Mouse (Mus musculus) heart, adult 8-10 months (tissue): ENCODE data around the gene Mars. TPM values are rescaled to one million over a fixed set of nuclear protein-coding genes. Genes with fewer than 3 reads are reported as not detected.
A peak's percentile ranks its signal among the peaks of the same experiment; 100 is the strongest.
"Not testable (repeated sequence)": the region's sequence is repeated elsewhere in the genome, so short reads cannot be mapped to it uniquely, and the experiment has no call there.

Source experiments
- DNase-seq: peaks from one replicate; pipeline ENCODE4 v3.0.0; 2022; ENCODE audit warnings: low spot score
- total RNA-seq, 4 experiments: library from RNA; stranded (reverse); gene quantifications; 2 replicates each; pipeline ENCODE4 v1.2.4; 2022

Gene Mars
- total RNA-seq, 4 experiments from 2014 or later = 42.1 to 48.8 (median 45.4) TPM

DNA sequence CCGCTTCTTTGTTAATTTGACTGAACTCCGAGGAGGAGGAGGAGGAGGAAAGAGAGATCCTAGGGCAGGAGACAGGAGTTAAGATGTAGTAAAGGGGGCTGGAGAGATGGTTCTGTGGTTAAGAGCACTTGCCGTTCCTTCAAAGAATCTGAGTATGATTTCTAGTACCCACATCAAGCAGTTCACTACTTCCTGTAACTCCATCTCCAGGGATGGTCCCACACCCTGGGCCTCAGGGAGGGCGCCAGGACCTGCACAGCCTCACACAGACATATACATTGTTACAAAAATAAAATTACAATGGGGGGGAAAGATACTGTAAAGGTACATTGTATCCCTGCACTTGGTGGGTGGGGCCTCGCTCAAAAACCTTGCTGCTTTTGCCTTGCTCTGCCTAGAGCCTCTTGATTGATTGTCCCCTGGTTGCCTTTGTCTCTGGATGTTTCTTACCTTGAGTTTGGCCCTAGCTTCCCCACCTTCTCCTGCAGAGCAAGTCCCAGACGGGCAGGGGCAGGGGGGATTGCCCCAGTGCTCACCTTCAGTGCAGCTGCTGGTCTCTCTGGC is 26.0 kb upstream of the Mars start:
- DNase-seq = no peak

DNA sequence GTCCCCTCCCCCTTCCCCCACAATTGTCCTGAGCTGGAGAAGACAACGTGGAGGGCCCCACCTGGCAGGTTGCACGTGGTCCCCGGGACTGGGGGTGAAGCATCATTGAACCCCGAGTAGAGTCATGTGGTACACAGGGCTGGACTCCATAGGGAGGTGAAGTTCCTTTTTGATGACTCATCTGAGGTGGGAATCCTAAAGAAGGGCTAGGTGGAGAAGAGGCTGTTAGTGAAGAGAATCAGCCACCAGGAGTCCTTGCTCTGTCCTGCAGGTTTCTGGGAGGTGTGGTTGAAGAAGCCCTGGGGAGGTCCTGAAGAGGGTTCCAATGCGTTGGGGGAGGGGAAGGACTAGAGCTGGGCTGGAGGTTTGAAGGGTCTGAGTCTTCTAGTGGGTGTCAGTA is 25.4 kb upstream of the Mars start:
- DNase-seq = no peak

DNA sequence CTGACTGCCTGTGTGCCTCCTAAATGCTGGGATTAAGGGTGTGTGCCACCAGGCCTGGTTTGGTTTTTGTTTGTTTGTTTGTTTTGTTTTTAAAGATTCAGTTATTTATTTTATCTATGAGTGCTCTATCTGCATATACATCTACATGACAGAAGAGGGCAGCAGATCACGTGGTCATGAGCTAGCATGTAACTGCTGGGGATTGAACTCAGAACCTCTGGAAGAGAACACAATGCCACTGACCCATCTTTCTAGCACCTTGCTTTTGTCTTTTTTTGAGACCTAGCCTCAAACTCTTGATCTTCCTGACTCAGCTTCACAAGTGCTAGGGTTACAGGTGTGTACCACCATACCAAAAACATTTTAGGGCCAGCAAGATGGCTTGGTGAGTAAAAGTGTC is 23.7 kb upstream of the Mars start:
- DNase-seq = no peak

- no peak for DNase-seq
Measured at GRCm38 (mm10) chr10:127333152-127333551, 21.6 kb upstream of the Mars start.

GRCm38 (mm10) chr10:127332211-127332874 is 20.8 kb upstream of the Mars start:
- DNase-seq = no peak

GRCm38 (mm10) chr10:127330212-127330611 is 18.6 kb upstream of the Mars start:
- no peak for DNase-seq

DNA sequence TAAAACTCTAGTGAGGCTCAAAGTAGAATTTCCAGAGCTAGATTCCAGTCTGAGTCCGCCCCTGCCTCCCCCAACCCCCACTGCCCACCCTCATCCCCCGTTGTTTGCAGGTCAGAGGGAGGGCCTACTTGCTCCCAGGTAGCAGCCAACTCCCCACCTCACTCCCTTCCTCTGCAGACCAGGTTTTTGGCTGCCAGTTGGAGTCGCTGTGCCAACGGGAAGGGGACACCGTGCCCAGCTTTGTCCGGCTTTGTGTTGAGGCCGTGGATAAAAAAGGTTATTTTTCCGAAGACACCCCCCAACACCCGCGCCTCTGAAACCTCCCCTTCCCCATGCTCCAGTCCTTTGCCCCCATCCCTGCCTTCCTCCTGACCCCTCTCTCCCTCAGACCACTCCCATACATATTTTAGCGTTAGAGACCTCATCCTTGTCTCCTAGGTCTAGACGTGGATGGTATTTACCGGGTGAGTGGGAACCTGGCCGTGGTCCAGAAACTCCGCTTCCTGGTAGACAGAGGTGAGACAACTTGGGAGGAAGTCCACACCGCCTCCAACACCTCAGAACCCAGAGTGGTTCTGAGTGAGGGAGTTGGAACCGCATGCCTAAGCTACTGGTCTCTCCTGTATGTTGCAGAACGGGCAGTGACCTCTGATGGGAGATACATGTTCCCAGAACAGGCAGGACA is 16.0 kb upstream of the Mars start:
- DNase-seq = no peak

GRCm38 (mm10) chr10:127326828-127327227 is 15.2 kb upstream of the Mars start:
- DNase-seq = peak; percentile 9

DNA sequence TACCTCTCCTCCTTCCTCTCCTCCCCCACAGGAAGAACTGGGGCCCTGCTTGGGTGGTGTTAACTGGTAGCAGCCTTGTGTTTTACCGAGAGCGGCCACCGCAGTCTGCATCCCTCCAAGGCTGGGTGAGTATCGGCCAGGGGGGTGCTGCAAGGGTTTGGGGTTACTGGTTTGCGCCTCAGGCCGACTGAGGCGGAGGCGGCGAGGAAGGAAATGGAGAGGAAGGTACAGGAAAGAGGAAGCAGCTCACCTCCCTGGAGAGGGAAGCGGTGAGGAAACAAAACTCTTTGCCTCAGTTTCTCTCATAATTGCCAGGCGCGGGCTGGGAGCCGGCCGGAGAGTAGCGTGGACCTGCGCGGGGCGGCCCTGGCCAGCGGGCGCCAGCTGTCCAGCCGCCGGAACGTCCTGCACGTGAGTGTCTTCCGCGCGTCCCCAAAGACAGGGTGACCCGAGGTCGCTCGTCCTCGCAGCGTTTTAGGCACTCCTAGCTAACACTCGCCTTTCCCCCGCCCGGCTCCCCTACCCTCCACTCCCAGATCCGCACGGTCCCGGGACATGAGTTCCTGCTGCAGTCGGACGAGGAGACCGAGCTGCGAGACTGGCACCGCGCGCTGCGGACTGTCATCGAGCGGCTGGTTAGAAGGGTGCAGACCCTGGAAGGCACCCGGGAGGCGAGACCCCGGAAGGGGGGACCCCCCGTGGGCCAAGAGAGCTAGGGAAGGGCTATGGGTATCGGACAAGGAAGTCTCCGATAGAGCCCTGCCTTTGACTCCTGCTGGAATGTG is 14.6 kb upstream of the Mars start:
- DNase-seq = peak; percentile 16

- DNase-seq = no peak
Measured at GRCm38 (mm10) chr10:127325454-127326016, 13.9 kb upstream of the Mars start.

DNA sequence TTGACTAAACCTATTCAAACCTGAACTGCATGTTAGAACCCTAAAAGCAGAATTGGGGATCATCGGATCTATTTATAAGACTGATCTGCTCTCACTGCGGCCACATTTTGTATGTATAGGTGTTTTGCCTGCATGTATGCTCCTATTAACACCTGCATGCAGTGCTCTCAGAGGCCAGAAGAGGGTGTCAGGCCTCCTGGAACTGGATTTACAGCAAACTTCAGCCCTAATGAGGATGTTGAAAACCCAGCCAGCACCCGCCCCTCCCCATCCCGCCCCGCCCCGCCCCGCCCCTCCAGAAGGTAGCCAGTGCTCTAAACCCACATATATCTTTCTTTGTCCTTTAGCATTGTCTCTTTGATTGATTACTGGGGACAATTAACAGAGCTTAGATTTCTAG is 12.9 kb upstream of the Mars start:
- DNase-seq = peak; percentile 33

GRCm38 (mm10) chr10:127323131-127323855 is 11.7 kb upstream of the Mars start:
- no peak for DNase-seq

DNA sequence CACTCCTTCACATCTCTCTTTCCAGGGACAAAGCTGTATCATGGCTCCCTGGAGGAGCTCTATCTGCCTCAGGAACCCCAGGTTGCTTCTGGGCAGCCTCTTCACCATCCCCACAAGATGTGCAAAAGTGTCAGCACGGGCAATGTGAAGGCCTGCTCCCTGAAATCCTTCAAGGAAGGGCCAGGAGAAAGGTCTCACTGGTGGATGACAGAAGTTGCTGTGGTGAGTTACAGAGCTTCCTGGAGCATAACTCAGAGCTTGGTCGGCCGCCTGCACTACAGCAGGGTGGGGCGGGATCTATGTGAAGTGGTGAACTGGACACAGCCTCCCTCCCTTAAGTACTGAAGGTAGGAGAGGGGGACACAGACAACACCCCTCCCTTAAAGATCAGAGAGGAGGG is 11.1 kb upstream of the Mars start:
- DNase-seq = no peak

DNA sequence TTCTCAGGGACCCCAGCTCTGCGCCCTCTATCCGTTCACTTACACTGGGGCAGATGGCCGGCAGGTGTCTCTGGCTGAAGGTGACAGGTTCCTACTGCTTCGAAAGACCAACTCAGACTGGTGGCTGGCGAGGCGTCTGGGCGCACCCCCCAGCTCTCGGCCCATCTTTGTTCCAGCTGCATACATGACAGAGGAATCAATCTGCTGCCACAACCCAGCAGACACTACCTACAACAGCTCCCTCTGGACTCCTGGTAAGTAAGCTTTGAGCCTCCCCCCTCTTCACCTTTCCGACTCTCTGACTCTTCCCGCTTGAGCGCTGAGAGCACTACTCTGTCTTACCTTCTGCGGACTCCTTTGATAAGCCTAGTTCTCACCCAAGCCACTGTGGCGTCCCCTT is 10.6 kb upstream of the Mars start:
- no peak for DNase-seq

DNA sequence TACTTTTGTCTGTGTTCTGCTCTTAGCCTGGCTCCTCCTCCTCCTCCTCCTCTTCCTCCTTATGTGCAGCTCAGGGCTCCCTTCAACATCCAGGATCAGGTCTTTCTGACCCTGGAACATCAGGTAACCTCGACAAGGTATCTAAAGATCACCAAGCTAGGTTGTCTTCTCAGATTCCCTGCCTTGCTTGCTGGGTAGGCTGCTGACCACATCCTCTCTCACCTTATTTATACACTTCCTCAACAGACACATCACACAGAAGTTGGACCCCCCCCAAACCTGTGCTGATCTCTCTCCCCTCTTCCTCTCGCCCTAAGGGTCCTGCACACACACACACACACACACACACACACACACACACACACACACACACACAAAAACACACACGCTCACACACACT is 10.0 kb upstream of the Mars start, which contains the start of gene Arhgap9:
Gene Arhgap9, plus strand, starts transcription at position 344 of the 400 bp plus-strand sequence.
- DNase-seq = no peak

- no peak for DNase-seq
Measured at GRCm38 (mm10) chr10:127319969-127320368, 8.4 kb upstream of the Mars start.

- DNase-seq = no peak
Measured at GRCm38 (mm10) chr10:127318009-127318408, 6.4 kb upstream of the Mars start.

DNA sequence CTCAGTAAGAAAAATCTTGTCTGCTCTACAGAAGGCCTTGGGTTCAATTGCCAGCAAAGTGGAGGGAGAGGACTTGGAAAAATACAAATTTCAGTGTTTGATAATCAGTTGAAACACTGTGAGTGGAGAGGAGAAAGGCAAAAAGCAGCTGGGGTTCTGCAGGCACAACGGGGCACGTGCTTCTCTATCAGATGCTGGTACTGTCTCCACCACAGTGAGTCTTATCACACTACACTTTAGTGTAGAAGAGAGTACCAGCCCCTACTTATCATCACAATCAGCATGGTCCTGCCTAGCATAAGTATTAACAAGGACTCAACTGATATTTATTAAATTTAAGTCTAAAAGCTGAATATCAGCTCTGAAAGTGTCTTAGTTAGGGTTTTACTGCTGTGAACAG is 5.7 kb upstream of the Mars start:
- DNase-seq = no peak

- not testable (repeated sequence) for DNase-seq
Measured at GRCm38 (mm10) chr10:127314950-127315349, 3.4 kb upstream of the Mars start.

DNA sequence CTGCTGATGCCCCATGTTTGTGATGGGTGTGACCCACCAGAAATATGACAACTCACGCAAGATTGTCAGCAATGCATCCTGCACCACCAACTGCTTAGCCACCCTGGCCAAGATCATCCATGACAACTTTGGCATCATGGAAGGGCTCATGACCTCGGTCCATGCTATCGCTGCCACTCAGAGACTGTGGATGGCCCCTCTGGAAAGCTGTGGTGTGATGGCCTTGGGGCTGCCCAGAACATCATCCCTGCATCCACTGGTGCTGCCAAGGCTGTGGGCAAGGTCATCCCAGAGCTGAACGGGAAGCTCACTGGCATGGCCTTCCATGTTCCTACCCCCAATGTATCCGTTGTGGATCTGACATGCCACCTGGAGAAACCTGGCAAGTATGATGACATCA is 1.9 kb upstream of the Mars start:
- not testable (repeated sequence) for DNase-seq

GRCm38 (mm10) chr10:127312858-127313257 is 1.3 kb upstream of the Mars start:
- no peak for DNase-seq
